Mouse (Mus musculus): ENCODE results near the gene Dnajb14.

GRCm38 (mm10) chr3:137863330-137864123, 3.9 kb upstream of the Dnajb14 start:
- TF ChIP-seq POLR2A (IDR thresholded peaks at IDR 0.05; ENCODE audit: low read depth, low read length) (no peak), CTCF (IDR thresholded peaks at IDR 0.05; ENCODE audit: borderline replicate concordance, insufficient read depth, low read length) (no peak)

Measured in embryonic fibroblast, embryonic 13.5 days (primary cell).